Mouse (Mus musculus): ENCODE measurements at regions not wholly inside any gene's neighbourhood (a gene's known extent, or its start where the extent isn't known, plus 50 kb on each side); places are given as distances from the start of the nearest gene placed in this dataset.
"Not testable (repeated sequence)": the region's sequence is repeated elsewhere in the genome, so short reads cannot be mapped to it uniquely, and the experiment has no call there.

GRCm38 (mm10) chr13:32449710-32450417 lies 111.3 kb upstream of the Gmds start:
- DNase-seq (ENCODE audit: low spot score), result no peak

GRCm38 (mm10) chr13:32444531-32444930 lies 106.0 kb upstream of the Gmds start:
- DNase-seq (ENCODE audit: low spot score), result no peak

GRCm38 (mm10) chr13:32442025-32442424 lies 103.5 kb upstream of the Gmds start:
- no peak for DNase-seq (ENCODE audit: low spot score)

GRCm38 (mm10) chr13:32435136-32435535 lies 96.6 kb upstream of the Gmds start:
- DNase-seq (ENCODE audit: low spot score), result no peak

GRCm38 (mm10) chr13:32428482-32428881 lies 89.9 kb upstream of the Gmds start:
- DNase-seq (ENCODE audit: low spot score), result no peak

DNA sequence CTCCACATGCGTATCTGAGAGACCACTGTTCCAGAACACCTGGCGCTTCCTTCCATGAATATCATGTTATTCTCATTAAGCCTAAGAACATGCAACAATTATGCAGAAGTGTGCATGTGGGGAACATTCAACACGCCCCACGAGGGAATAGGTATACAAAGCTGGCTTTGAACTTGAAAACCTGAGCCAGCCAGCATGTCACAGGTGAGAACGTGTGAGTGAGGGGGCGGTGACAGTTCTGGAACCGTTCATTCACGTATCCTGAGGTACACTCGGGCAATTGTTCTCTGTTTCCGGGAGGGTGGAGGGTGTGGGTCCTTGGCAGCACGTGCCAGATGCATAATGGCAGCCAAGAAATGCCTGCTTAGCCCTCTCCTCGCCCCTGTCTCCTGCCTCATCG lies 88.4 kb upstream of the Gmds start:
- no peak for DNase-seq (ENCODE audit: low spot score)

DNA sequence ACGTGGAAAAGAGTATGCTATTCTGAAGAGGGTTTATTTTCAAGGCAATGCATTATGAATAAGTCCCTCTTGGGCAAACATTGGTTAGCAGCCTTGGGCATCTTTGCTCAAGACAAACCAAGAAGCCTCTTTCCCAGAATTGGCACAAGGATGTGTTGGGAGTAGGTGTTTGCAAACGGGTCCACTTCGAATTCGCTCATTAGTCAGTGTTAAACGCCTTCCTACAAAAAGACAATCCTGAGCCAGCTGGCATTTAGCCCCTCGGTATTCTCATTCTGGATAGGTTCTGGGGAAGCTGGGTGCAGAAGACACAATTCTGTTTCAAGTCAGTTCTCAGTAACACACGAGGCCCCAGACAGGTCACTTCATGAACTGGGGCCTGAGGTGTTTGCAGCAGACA lies 87.7 kb upstream of the Gmds start:
- DNase-seq (ENCODE audit: low spot score), result no peak

DNA sequence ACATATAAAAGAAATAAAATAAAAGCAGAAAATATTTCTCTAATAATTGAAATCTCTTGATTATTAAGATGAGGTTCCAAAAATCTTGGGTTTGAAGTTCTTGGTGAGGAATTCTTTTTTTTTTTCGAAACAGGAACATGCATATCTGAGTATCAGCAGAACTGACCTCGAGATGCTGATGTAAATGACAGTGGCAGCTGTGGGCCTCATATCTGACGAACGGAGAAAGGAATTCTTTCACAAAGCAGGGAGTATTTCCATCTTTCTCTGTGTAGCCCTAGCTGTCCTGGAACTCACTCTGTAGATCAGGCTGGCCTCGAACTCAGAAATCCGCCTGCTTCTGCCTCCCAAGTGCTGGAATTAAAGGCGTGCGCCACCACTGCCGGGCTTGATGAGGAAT lies 86.0 kb upstream of the Gmds start:
- not testable (repeated sequence) for DNase-seq (ENCODE audit: low spot score)

DNA sequence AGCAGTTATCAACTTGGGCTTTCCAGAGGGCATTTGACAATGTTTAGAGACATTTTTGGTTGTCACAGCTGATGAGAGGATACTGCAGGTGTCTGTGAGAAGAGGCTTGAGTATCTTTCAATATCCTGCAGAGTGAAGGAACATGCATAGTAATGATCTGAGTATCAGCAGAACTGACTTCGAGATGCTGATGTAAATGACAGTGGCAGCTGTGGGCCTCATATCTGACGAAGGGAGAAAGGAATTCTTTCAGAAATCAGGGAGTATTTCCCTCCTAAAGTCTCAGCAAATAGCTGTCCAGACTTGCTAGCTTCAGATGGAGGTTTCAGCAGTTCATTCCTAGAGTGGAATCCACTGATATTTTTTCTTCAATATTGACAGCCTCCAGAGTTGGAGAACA lies 83.9 kb upstream of the Gmds start:
- no peak for DNase-seq (ENCODE audit: low spot score)

DNA sequence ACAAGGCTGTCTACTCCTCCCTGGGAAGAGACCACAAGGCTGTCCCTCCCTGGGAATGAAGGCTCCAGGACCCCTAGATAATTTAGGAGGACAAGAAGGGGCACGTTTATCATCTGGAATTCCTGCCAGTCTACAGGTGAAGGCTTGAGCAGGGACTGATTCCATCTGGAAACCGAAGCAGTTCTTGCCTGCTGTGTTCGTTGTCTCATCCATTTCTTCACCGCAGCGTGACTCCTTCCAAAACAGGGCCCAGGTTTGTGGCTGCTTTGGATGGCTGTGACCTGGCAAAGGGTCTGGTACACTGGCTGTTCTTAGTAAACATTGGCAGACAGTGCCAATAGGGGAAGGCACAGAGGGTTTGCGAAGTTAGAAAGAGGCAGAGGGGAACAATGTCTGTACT lies 80.8 kb upstream of the Gmds start:
- DNase-seq (ENCODE audit: low spot score), result no peak

GRCm38 (mm10) chr13:32418655-32419054 lies 80.1 kb upstream of the Gmds start:
- DNase-seq (ENCODE audit: low spot score), result no peak

GRCm38 (mm10) chr13:32417907-32418306 lies 79.4 kb upstream of the Gmds start:
- DNase-seq (ENCODE audit: low spot score), result no peak

DNA sequence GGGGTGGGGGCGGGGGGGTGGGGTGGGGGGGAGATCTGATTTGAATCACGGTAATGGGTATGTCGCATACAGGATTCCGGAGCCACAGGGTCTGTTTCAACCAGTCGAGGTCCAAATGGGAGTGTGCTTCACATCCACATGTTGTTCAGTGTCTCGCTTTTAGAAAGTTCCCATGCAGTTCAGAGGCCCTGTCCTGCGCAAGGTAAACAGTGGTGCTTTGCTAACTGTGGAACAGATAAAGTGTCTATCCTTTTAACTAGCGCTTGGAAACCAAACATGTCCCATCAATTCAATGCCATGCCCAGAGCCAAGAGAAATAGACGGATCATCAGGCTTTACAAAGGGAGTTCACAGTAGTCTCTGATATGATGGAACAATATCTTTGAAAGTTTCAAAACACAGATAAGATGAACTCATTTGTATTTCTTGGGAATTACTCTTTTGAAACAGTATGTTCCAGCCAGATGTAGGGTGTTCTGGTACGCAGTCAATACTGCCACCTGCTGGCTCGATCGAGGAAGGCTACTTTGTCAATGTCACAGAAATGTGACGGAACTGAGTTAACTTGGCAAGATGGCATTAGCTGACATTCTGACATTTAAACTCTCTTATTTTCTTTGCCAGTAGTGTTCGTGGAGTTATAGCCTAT lies 72.9 kb upstream of the Gmds start:
- DNase-seq (ENCODE audit: low spot score), result peak; percentile 15

DNA sequence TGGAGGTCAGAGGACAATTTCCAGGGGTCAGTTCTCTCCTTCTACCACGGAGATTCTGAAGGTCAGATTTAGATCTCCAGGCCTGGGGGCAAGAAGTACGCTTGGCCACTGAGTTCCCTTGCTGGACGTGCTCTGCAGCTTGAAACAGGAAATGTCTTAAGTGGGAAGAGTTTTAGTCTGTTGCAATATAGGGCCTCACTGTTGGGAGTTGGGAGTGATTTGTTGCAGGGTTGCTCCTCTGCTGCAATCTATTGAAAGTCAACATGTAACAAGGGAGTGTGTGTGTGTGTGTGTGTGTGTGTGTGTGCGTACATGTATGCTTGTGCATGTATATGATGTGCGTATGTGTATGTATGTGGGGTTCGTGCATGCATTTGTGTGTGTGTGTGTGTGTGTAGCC lies 71.5 kb upstream of the Gmds start:
- DNase-seq (ENCODE audit: low spot score), result no peak

GRCm38 (mm10) chr13:32398616-32399015 lies 60.1 kb upstream of the Gmds start:
- DNase-seq (ENCODE audit: low spot score), result no peak

Data from T-cell, adult 2 months (primary cell).